ENCODE assay signal across 8 mouse cellular contexts in the genomic region with DNA sequence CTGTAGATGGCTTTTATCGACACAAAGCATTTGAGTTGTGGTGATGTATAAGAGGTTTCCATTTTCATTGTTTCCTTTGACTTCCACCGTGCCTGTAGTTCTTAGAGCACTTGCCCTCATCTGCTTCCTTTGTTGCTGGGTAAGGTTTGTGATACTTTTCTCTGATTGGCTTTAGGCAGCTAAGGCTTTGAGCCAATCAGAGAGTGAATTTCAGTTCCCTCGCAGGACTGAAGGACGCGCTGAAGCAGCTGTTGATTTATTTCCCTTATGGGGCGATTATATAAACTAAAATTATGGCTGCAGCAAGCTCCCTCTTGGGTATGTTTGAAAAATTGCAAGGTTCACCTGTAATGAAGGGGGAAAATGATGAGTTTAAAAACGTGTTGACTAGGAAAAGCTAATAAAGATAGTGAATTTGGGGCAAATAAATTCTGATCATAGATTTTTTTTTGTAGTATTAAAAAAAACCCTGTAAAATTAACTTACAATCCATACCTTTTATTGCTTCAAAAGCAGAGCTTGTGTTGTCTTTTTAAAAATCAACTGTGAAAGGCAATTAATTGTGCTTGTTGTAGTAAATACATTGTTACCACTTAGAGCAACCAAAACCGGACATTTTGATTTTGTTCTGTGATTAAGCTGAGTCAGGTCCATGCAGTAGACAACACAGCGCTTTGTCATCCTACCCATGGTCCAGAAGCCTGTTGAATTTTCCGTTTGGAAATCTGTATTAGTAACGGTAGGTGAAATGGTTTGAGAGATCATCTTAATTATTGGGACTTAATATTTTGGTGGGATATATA. TPM values are rescaled to one million over a fixed set of nuclear protein-coding genes. Genes with fewer than 3 reads are reported as not detected.
A peak's percentile ranks its signal among the peaks of the same experiment; 100 is the strongest.
DNase-seq lines count a peak whose midpoint lies in the region; ATAC-seq and TF ChIP-seq lines count a peak whose summit lies in the region.

No protein-coding gene starts in this region.

- peak; percentile 75 for ATAC-seq in embryonic facial prominence, embryonic 15.5 days (ENCODE audit: insufficient number of reproducible peaks, low FRiP score, low TSS enrichment, low read depth)
- peak; percentile 89 for ATAC-seq in hematopoietic stem cell, adult 5-6 weeks (replicated peaks in 1 of 2; ENCODE audit: insufficient read depth in 1 of 2, low FRiP score in 2 of 2, low TSS enrichment in 1 of 2, low read depth in 1 of 2, poor library complexity in 2 of 2, severe bottlenecking in 2 of 2)
- peak; percentile 86 for ATAC-seq in limb, embryonic 14.5 days (ENCODE audit: low FRiP score, low read depth)
- peak; percentile 85 for ATAC-seq in midbrain, embryonic 15.5 days (replicated peaks)

- WGBS in embryonic facial prominence, embryonic 15.5 days, result 30% methylated on average over 11 of the region's 11 CpGs
- 28% methylated on average over 11 of the region's 11 CpGs for WGBS in limb, embryonic 14.5 days
- 30% methylated on average over 11 of the region's 11 CpGs for WGBS in midbrain, embryonic 15.5 days

- peak in 1 of 2 experiments; percentile 61 for DNase-seq in layer of hippocampus, adult 2 months (ENCODE audit: low spot score in 2 of 2)
- no peak for DNase-seq in layer of hippocampus, adult 8-10 months (ENCODE audit: low spot score in 2 of 2)
- DNase-seq in ZHBTc4 (ENCODE audit: low read depth, low spot score), result peak; percentile 90
- DNase-seq in limb, embryonic 14.5 days (ENCODE audit: low spot score), result peak; percentile 87
- DNase-seq in thymus, postnatal 36 days, result peak; percentile 39 to 66

- no peaks in the 10 kb centered on the region; the same call in 1 of the 2 replicates for H3K36me3 ChIP-seq in embryonic facial prominence, embryonic 15.5 days
- 0 out of 2 replicates have a peak, but pooled peaks cover 7% of the 10 kb centered on the region for H3K36me3 ChIP-seq in limb, embryonic 14.5 days (ENCODE audit: control insufficient read depth, insufficient read depth, low read length)
- no peaks in the 10 kb centered on the region for H3K36me3 ChIP-seq in midbrain, embryonic 15.5 days (replicated peaks)

- peak overlapping the region; percentile 30; the same call in 1 of the 2 replicates for H3K4me3 ChIP-seq in layer of hippocampus, adult 2 months
- H3K4me3 ChIP-seq in embryonic facial prominence, embryonic 15.5 days (replicated peaks), result no peak overlapping the region
- no peak overlapping the region for H3K4me3 ChIP-seq in limb, embryonic 14.5 days (replicated peaks; ENCODE audit: low read length)
- no peak overlapping the region for H3K4me3 ChIP-seq in midbrain, embryonic 15.5 days

- peak; percentile 63 for TF ChIP-seq CTCF in layer of hippocampus, adult 2 months (conservative IDR thresholded peaks at IDR 0.05)

- H3K27me3 ChIP-seq in embryonic facial prominence, embryonic 15.5 days, result no peaks in the 10 kb centered on the region
- no peaks in the 10 kb centered on the region for H3K27me3 ChIP-seq in limb, embryonic 14.5 days (ENCODE audit: control insufficient read depth, insufficient read depth, low read length)
- H3K27me3 ChIP-seq in midbrain, embryonic 15.5 days (replicated peaks), result no peaks in the 10 kb centered on the region

- H3K4me2 ChIP-seq in embryonic facial prominence, embryonic 15.5 days (replicated peaks), result peak overlapping the region; percentile 19; the same call in 1 of the 2 replicates
- H3K4me2 ChIP-seq in limb, embryonic 14.5 days (replicated peaks; ENCODE audit: low read depth, low read length, severe bottlenecking), result no peak overlapping the region; the same call in 1 of the 2 replicates
- H3K4me2 ChIP-seq in midbrain, embryonic 15.5 days, result peak overlapping the region; percentile 33; the same call in 1 of the 2 replicates

- peak overlapping the region; percentile 64 for H3K27ac ChIP-seq in layer of hippocampus, adult 2 months
- H3K27ac ChIP-seq in embryonic facial prominence, embryonic 15.5 days (replicated peaks), result peak overlapping the region; percentile 58
- peak overlapping the region; percentile 73 for H3K27ac ChIP-seq in limb, embryonic 14.5 days (replicated peaks; ENCODE audit: low read depth, low read length)
- H3K27ac ChIP-seq in midbrain, embryonic 15.5 days, result peak overlapping the region; percentile 79

- H3K9ac ChIP-seq in embryonic facial prominence, embryonic 15.5 days, result no peak overlapping the region
- H3K9ac ChIP-seq in limb, embryonic 14.5 days (ENCODE audit: low read depth, low read length, severe bottlenecking), result no peak overlapping the region
- no peak overlapping the region for H3K9ac ChIP-seq in midbrain, embryonic 15.5 days

- H3K9me3 ChIP-seq in embryonic facial prominence, embryonic 15.5 days (replicated peaks), result no peaks in the 10 kb centered on the region
- no peaks in the 10 kb centered on the region for H3K9me3 ChIP-seq in limb, embryonic 14.5 days (ENCODE audit: control insufficient read depth, low read length)
- no peaks in the 10 kb centered on the region for H3K9me3 ChIP-seq in midbrain, embryonic 15.5 days

- peaks cover 7% of the 10 kb centered on the region for H3K4me1 ChIP-seq in embryonic facial prominence, embryonic 15.5 days
- H3K4me1 ChIP-seq in limb, embryonic 14.5 days (ENCODE audit: control insufficient read depth, insufficient read depth, low read length), result peaks cover 20% of the 10 kb centered on the region
- H3K4me1 ChIP-seq in midbrain, embryonic 15.5 days, result peaks cover 27% of the 10 kb centered on the region

- TF ChIP-seq POLR2A in limb, embryonic 14.5 days (IDR thresholded peaks at IDR 0.05; ENCODE audit: borderline replicate concordance, extremely low read depth, insufficient read depth, insufficient read length), result no peak

RNA-seq across cellular contexts. Expression of gene Atf7ip, which starts 48.0 kb away (rescaled TPM):
- total RNA-seq in layer of hippocampus, adult 2 months (2021), result 100 to 1,000 TPM; 103 to 116 TPM
- 100 to 1,000 TPM in 1 of 4 experiments, 10 to 100 TPM in 3; 90.9 to 100 (median 97.0) TPM for total RNA-seq in layer of hippocampus, adult 8-10 months (2022)
- polyA plus RNA-seq in embryonic facial prominence, embryonic 15.5 days (2015; fragmentation: Nextera tagmentation; extraction: Ambion mirVana), result 35.5 and 37.5 TPM in 2 replicates
- total RNA-seq in hematopoietic stem cell, adult 5-6 weeks (2017), result 59.3 and 112 TPM in 2 replicates
- 35.7 and 46.3 TPM in 2 replicates for polyA plus RNA-seq in limb, embryonic 14.5 days (2012; rRNA removed)
- polyA plus RNA-seq in limb, embryonic 14.5 days (2014; fragmentation: Nextera tagmentation; extraction: Ambion mirVana), result 38.4 and 41.8 TPM in 2 replicates
- 43.4 and 44.7 TPM in 2 replicates for polyA plus RNA-seq in midbrain, embryonic 15.5 days (2015; fragmentation: Nextera tagmentation; extraction: Ambion mirVana)

Comparison
In these comparisons a context has a peak if more than half of its experiments do, and no peak if none do; other contexts are left out.
1. DNase-seq: peak in ZHBTc4 (single experiment), limb, embryonic 14.5 days (single experiment) and thymus, postnatal 36 days (2 of 2); none in layer of hippocampus, adult 8-10 months (0 of 2).
2. Peak in every context shown above with its lines, with median percentiles within 50 percentile points of each other: H3K27ac ChIP-seq and ATAC-seq.